Mouse (Mus musculus) limb, embryonic 11.5 days (tissue): ENCODE measurements around the gene Tbck. TPM values are rescaled to one million over a fixed set of nuclear protein-coding genes. Genes with fewer than 3 reads are reported as not detected.
A peak's percentile ranks its signal among the peaks of the same experiment; 100 is the strongest.

ENCODE experiments used
- ATAC-seq: fragments of 200-750 bp; cut with Nextera tagmentation; 2 replicates; pipeline ENCODE4 v1.8.0; 2017; ENCODE audit warnings: low read depth; ENCODE audit not compliant: insufficient number of reproducible peaks, low FRiP score, low TSS enrichment
- DNase-seq: peaks from one replicate; pipeline ENCODE4 v3.0.0-alpha.2; 2015; ENCODE audit warnings: low spot score
- H3K27ac ChIP-seq: fragments of 300-500 bp; sonication (generic); replicated peaks from 2 replicates; pipeline ENCODE4 v1.5.1; 2014; ENCODE audit warnings: low read depth, mild to moderate bottlenecking, low read length
- H3K27me3 ChIP-seq: fragments of 300-500 bp; sonication (generic); 2 replicates; pipeline ENCODE4 v1.6.1; 2014; ENCODE audit warnings: mild to moderate bottlenecking, low read length, mixed read lengths; ENCODE audit not compliant: control insufficient read depth, insufficient read depth
- H3K36me3 ChIP-seq: fragments of 300-500 bp; sonication (generic); 2 replicates; pipeline ENCODE4 v1.6.1; 2014; ENCODE audit warnings: mild to moderate bottlenecking, low read length, moderate library complexity, mixed read lengths; ENCODE audit not compliant: control insufficient read depth, insufficient read depth
- H3K4me1 ChIP-seq: fragments of 300-500 bp; sonication (generic); 2 replicates; pipeline ENCODE4 v1.6.1; 2014; ENCODE audit warnings: low read length, mixed read lengths; ENCODE audit not compliant: control insufficient read depth, insufficient read depth
- H3K4me2 ChIP-seq: fragments of 300-500 bp; sonication (generic); 2 replicates; pipeline ENCODE4 v1.6.1; 2014; ENCODE audit warnings: low read depth, mild to moderate bottlenecking, moderate library complexity; ENCODE audit not compliant: severe bottlenecking
- H3K4me3 ChIP-seq: fragments of 300-500 bp; sonication (generic); 2 replicates; pipeline ENCODE4 v1.5.1; 2014; ENCODE audit warnings: low read depth, low read length
- H3K9ac ChIP-seq: fragments of 300-500 bp; sonication (generic); 2 replicates; pipeline ENCODE4 v1.6.1; 2014; ENCODE audit warnings: mild to moderate bottlenecking, low read length
- H3K9me3 ChIP-seq: fragments of 300-500 bp; sonication (generic); 2 replicates; pipeline ENCODE4 v1.6.1; 2016; ENCODE audit warnings: low read length; ENCODE audit not compliant: control insufficient read depth
- WGBS: fragments of 180-500 bp; shearing (Covaris S2); extraction: QIAGEN DNeasy Blood & Tissue Kit; methylation state at CpG from one replicate; pipeline ENCODE4 v1.1.7; 2014; 5-methylcytosine and 5-hydroxymethylcytosine counted together
- polyA plus RNA-seq: library from polyadenylated mRNA; unstranded; fragments of >200 nt; fragmentation: Nextera tagmentation; extraction: Ambion mirVana; gene quantifications from 2 replicates; pipeline ENCODE4 v1.2.1, GENCODE M21; 2014

Gene Tbck
- polyA plus RNA-seq, 1 experiment from 2014 or later, result 22.4 TPM

DNA sequence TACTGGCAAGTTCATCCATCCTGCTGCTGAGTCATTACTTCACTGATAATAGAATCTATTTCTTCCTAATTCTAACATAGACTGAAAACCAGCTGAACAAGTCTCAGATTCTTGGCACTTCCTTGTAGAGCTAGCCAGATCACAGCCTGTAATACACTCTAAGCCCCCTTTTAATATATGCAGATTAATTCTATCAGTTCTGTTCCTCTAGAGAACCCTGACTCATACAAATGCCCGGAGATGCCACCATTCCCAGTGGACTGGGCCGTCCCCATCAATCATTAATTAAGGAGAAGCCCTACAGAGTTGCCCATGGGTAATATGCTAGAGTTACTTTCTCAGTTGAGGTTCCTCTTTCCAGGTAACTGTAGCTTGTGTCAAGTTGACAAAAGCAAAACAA is 28.0 kb upstream of the Tbck start:
- H3K4me3 ChIP-seq, result no peak overlapping the region
- DNase-seq (no peak), ATAC-seq (no peak)
- H3K36me3 ChIP-seq, result peaks cover 2% of the 10 kb centered on the region
- H3K9me3 ChIP-seq, result no peaks in the 10 kb centered on the region
- no peaks in the 10 kb centered on the region for H3K27me3 ChIP-seq
- no peaks in the 10 kb centered on the region for H3K4me1 ChIP-seq
- H3K4me2 ChIP-seq, result no peak overlapping the region
- H3K9ac ChIP-seq, result no peak overlapping the region
- WGBS, result 93% methylated on average over 2 of the region's 2 CpGs
- H3K27ac ChIP-seq, result no peak overlapping the region

DNA sequence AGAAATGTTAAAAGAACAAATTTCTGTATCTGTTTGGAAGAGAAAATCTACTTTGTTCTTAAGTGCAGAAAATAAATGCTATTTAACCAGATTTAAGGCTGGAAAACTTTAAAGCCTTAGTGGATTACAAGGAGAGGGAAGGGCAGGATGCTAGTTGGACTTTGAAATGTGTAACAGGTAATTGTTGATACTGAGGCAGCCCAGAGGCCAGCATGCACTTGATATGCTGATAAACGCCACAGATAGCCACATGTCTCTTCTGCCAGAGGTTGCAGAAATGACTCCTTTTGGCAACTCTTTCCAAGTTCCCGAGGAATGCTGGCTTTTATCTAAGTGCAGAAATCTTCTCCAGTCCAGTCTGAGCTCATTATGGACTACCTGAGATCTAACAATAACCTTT is 6.5 kb upstream of the Tbck start:
- 88% methylated on average over 2 of the region's 2 CpGs for WGBS
- H3K27ac ChIP-seq, result no peak overlapping the region
- ATAC-seq, result no peak
- no peak overlapping the region for H3K4me2 ChIP-seq
- H3K4me3 ChIP-seq, result no peak overlapping the region
- H3K9ac ChIP-seq, result no peak overlapping the region
- H3K36me3 ChIP-seq, result no peaks in the 10 kb centered on the region
- H3K27me3 ChIP-seq, result no peaks in the 10 kb centered on the region
- H3K9me3 ChIP-seq, result no peaks in the 10 kb centered on the region
- H3K4me1 ChIP-seq, result no peaks in the 10 kb centered on the region; the same call in 1 of the 2 replicates
- no peak for DNase-seq

DNA sequence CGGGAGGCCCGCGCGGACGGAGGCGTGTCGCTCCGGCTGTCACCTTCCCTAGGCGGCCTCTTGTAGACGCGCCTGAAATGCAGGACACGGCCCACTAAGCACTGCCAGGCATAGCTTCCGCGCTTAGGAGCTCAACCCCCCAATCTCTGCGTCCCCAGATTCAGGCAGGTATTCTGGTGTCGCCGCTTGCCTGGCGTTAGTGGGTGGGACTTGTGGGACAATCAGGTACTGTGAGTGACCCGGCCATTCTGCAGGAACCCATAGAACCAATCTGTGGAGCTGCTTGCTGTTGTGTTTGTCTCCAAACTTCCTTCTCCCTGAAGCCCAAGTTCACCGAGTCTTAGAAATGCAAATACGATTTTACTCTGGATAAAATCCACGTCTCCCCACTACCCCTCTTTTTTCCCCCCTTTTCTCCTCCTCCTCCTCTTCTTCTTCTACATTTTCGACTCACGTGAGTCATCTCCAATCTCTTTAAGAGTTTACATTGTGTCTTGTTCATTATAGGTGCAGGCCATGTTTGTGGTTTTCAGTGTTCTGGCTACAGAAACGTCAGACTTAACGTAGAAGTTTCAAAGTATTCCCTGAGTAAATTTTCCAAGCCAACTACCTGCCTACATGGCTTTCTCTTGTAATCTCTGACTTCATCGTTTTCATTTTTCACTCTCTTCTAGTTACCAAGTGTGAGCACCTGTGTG is 436 bp downstream of the Tbck start, which contains the start of gene Aimp1:
Gene Aimp1, minus strand, starts transcription at position 140 of the 698 bp plus-strand sequence.
- no peak for ATAC-seq
- Histone ChIP-seq H3K9me3 (no peaks in the 10 kb centered on the region), H3K27me3 (no peaks in the 10 kb centered on the region), H3K4me2 (peak within 1 kb of the TSS; percentile 75), H3K9ac (peak within 1 kb of the TSS; percentile 92), H3K4me3 (peak within 1 kb of the TSS; percentile 75), H3K36me3 (peaks cover 2% of the 10 kb centered on the region; the same call in 1 of the 2 replicates), H3K4me1 (peaks cover 3% of the 10 kb centered on the region; the same call in 1 of the 2 replicates), H3K27ac (peak within 1 kb of the TSS; percentile 70)
- no peak for DNase-seq
- 1% methylated on average over 27 of the region's 27 CpGs for WGBS

DNA sequence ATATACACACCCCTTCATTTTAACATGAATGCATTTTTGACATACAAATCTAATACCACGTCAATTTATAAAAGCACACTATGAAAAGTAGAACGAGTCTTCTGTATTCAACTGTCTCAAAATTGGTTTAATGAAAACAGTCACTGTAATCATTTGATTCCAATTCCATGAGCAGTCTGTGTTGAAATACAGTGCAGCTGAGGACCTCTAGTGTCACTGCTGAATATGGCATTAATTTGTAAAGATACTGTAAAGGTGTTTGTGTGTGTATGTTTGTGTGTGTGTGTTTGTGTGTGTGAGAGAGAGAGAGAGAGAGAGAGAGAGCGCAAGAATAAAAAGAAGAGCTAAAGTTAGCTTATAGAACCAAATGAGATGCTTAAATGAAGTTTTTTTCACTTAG is 17.4 kb downstream of the Tbck start:
- no peaks in the 10 kb centered on the region; the same call in 1 of the 2 replicates for H3K36me3 ChIP-seq
- no peaks in the 10 kb centered on the region for H3K4me1 ChIP-seq
- H3K4me2 ChIP-seq, result no peak overlapping the region
- H3K27me3 ChIP-seq, result no peaks in the 10 kb centered on the region
- ATAC-seq (no peak), DNase-seq (no peak)
- no peak overlapping the region for H3K9ac ChIP-seq
- no peaks in the 10 kb centered on the region for H3K9me3 ChIP-seq
- 81% methylated on average over 3 of the region's 3 CpGs for WGBS
- H3K27ac ChIP-seq, result no peak overlapping the region
- no peak overlapping the region for H3K4me3 ChIP-seq

DNA sequence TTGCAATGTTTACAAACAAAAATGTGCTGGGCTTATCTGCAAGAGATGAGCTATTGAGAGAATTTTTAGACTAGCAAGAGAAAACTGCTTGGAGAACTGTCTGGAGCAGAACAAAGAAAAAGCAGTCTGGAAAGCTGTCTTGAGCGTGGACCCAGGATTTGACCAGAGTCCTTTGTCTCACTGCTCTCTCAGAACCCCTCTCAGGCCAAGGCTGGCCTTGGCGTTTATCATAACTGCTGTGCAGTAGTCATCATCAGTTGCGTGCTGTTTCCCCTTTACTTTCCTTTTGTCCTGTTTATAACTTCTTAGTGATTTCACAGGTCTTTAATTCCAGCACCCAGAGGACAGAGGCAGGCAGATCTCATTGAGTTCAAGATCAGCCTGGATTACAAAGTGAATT is 20.3 kb downstream of the Tbck start:
- no peak for ATAC-seq
- 81% methylated on average over 3 of the region's 3 CpGs for WGBS
- Histone ChIP-seq H3K4me3 (no peak overlapping the region), H3K27me3 (no peaks in the 10 kb centered on the region), H3K27ac (no peak overlapping the region), H3K4me2 (no peak overlapping the region), H3K4me1 (no peaks in the 10 kb centered on the region), H3K9ac (no peak overlapping the region), H3K36me3 (no peaks in the 10 kb centered on the region; the same call in 1 of the 2 replicates), H3K9me3 (no peaks in the 10 kb centered on the region)
- DNase-seq, result no peak

DNA sequence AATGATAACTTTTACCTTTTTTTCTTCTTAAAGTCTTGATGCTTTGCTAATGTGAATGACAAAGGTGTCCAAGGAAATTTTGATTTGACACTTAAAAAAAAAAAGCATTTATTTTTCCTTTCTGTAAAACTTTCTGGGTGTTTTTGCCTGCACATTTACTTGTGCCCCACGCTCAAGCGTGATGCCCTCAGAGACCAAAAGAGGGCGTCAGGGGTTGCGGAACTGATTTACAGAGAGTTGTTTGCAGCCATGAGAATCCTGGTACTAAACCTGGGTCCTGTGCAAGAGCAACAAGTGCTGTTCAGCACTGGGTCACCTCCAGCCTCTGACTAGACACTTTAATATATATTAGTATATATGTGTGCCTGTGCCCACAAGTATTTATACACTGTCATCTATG is 23.0 kb downstream of the Tbck start:
- DNase-seq (no peak), ATAC-seq (no peak)
- Histone ChIP-seq H3K9ac (no peak overlapping the region), H3K27me3 (no peaks in the 10 kb centered on the region), H3K36me3 (no peaks in the 10 kb centered on the region), H3K4me2 (no peak overlapping the region), H3K9me3 (no peaks in the 10 kb centered on the region), H3K27ac (no peak overlapping the region), H3K4me3 (no peak overlapping the region), H3K4me1 (no peaks in the 10 kb centered on the region)
- WGBS, result 74% methylated on average over 4 of the region's 4 CpGs

DNA sequence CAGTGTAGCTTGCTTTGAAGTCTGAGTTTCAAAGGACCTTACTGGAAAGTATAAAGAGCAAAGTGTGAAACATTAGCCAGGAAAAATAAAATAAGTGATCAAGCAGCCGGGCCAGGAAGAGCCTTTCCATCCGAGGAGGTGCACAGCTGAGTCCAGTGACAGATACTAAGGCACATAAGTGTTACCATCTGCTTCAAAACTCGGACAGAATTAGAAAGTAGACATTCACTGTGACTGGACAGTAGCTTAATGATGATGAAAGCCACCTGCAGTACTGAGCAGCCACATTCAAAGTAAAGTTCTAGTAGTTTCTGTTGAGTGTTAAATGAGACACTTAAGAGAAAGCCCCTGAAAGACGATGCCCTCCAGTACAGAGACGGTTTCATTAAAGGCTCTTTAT is 30.0 kb downstream of the Tbck start:
- no peaks in the 10 kb centered on the region for H3K27me3 ChIP-seq
- no peak overlapping the region for H3K9ac ChIP-seq
- 16% methylated on average over 5 of the region's 5 CpGs for WGBS
- no peaks in the 10 kb centered on the region for H3K9me3 ChIP-seq
- DNase-seq (no peak), ATAC-seq (no peak)
- no peaks in the 10 kb centered on the region for H3K36me3 ChIP-seq
- no peak overlapping the region for H3K4me3 ChIP-seq
- no peaks in the 10 kb centered on the region for H3K4me1 ChIP-seq
- no peak overlapping the region for H3K27ac ChIP-seq
- no peak overlapping the region for H3K4me2 ChIP-seq

DNA sequence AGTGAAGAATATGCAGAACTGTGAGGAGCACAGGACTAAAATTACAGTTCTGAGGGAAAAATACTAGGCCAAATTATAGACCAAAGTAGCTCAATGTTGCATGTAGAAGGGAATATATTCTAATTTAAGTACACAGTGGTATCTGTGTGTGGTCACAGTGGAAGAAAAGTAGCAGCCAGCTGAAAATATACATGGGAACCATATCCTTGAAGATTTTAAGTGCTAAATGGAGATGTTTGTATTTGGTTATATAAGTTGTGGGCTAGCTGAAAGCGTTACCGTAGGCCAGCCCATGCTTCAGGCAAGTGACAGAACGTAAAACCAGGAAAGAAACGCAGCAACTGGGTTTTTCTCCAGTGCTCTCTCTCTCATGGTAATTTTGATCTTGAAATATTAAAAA is 33.4 kb downstream of the Tbck start:
- H3K27me3 ChIP-seq, result no peaks in the 10 kb centered on the region
- no peak overlapping the region for H3K9ac ChIP-seq
- H3K9me3 ChIP-seq, result no peaks in the 10 kb centered on the region
- WGBS, result 94% methylated on average over 4 of the region's 4 CpGs
- H3K36me3 ChIP-seq, result no peaks in the 10 kb centered on the region
- no peaks in the 10 kb centered on the region for H3K4me1 ChIP-seq
- H3K4me3 ChIP-seq, result no peak overlapping the region
- no peak overlapping the region for H3K27ac ChIP-seq
- H3K4me2 ChIP-seq, result no peak overlapping the region
- no peak for DNase-seq
- no peak for ATAC-seq

DNA sequence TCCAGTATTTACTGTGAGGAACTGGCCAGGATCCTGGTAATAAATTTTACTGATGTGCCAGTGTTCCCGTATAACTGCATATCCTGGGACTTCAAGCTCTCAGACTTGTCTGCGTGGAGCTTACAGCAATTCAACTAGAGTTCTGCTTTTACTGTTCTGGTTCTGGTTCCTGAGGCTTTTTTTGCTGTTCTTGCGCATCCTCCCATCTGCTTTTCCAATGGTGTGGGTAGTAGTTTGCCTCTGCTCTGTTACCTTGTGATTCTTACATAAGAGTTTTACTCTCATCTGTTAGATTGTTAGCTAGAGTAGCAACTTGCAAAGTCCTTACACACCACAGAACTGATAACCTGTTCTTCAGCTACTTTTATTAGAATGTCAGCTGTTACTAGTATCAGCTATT is 40.4 kb downstream of the Tbck start:
- ATAC-seq (no peak), DNase-seq (no peak)
- H3K4me2 ChIP-seq, result no peak overlapping the region
- no peaks in the 10 kb centered on the region for H3K27me3 ChIP-seq
- no peak overlapping the region for H3K4me3 ChIP-seq
- H3K27ac ChIP-seq, result no peak overlapping the region
- WGBS, result 86% methylated on average over 3 of the region's 3 CpGs
- no peaks in the 10 kb centered on the region for H3K9me3 ChIP-seq
- no peaks in the 10 kb centered on the region for H3K4me1 ChIP-seq
- H3K36me3 ChIP-seq, result no peaks in the 10 kb centered on the region
- no peak overlapping the region for H3K9ac ChIP-seq
